Comparison of ENCODE assay signal across 12 mouse cellular contexts in genomic region chr4:8374737-8375489, GRCm38 (mm10).
A peak's percentile ranks its signal among the peaks of the same experiment; 100 is the strongest.
DNase-seq lines count a peak whose midpoint lies in the region; ATAC-seq and TF ChIP-seq lines count a peak whose summit lies in the region.
"Had no signal": no experiment of that assay in that cellular context is flagged by ENCODE, and none has a peak within 500 bp of the region (broad histone marks: within the 10 kb centered on the region; RNA-seq: fewer than 3 reads in every experiment).

No protein-coding gene starts in this region.

- H3K4me1 ChIP-seq in forebrain, postnatal 0 days (ENCODE audit: insufficient read depth), result no peaks in the 10 kb centered on the region
- no peaks in the 10 kb centered on the region for H3K4me1 ChIP-seq in forebrain, embryonic 12.5 days
- H3K4me1 ChIP-seq in lung, postnatal 0 days (ENCODE audit: insufficient read depth, low read depth, low read length), result no peaks in the 10 kb centered on the region
- peaks cover 7% of the 10 kb centered on the region; the same call in 1 of the 2 replicates for H3K4me1 ChIP-seq in hindbrain, postnatal 0 days (ENCODE audit: insufficient read depth, low read length)
- no peaks in the 10 kb centered on the region for H3K4me1 ChIP-seq in neural tube, embryonic 15.5 days
- H3K4me1 ChIP-seq: lung, embryonic 15.5 days had no signal

- TF ChIP-seq CTCF in forebrain, postnatal 0 days (IDR thresholded peaks at IDR 0.05; ENCODE audit: low read depth), result no peak
- no peak for TF ChIP-seq CTCF in lung, postnatal 0 days (IDR thresholded peaks at IDR 0.05)
- no peak for TF ChIP-seq CTCF in hindbrain, postnatal 0 days (IDR thresholded peaks at IDR 0.05; ENCODE audit: low read depth)

- H3K4me2 ChIP-seq in forebrain, postnatal 0 days (ENCODE audit: low read depth), result no peak overlapping the region
- no peak overlapping the region for H3K4me2 ChIP-seq in forebrain, embryonic 12.5 days
- no peak overlapping the region for H3K4me2 ChIP-seq in lung, postnatal 0 days (replicated peaks; ENCODE audit: low read depth, low read length)
- H3K4me2 ChIP-seq in hindbrain, postnatal 0 days (ENCODE audit: low read depth, low read length), result no peak overlapping the region
- H3K4me2 ChIP-seq in neural tube, embryonic 15.5 days, result no peak overlapping the region
- H3K4me2 ChIP-seq: heart, embryonic 12.5 days; lung, embryonic 15.5 days had no signal

- no peak overlapping the region for H3K4me3 ChIP-seq in forebrain, postnatal 0 days (ENCODE audit: low read depth, low read length)
- no peak overlapping the region for H3K4me3 ChIP-seq in forebrain, embryonic 12.5 days (replicated peaks)
- H3K4me3 ChIP-seq in lung, postnatal 0 days (ENCODE audit: low read depth, low read length), result no peak overlapping the region
- H3K4me3 ChIP-seq in hindbrain, postnatal 0 days (ENCODE audit: low read length), result no peak overlapping the region
- no peak overlapping the region for H3K4me3 ChIP-seq in neural tube, embryonic 15.5 days (replicated peaks)
- H3K4me3 ChIP-seq: heart, embryonic 12.5 days; lung, embryonic 15.5 days had no signal

- no peak overlapping the region for H3K9ac ChIP-seq in forebrain, postnatal 0 days
- H3K9ac ChIP-seq in forebrain, embryonic 12.5 days, result no peak overlapping the region
- H3K9ac ChIP-seq in lung, postnatal 0 days (replicated peaks; ENCODE audit: low read depth), result no peak overlapping the region
- no peak overlapping the region for H3K9ac ChIP-seq in hindbrain, postnatal 0 days (replicated peaks; ENCODE audit: low read length)
- H3K9ac ChIP-seq in neural tube, embryonic 15.5 days (replicated peaks), result no peak overlapping the region
- H3K9ac ChIP-seq: heart, embryonic 12.5 days; lung, embryonic 15.5 days had no signal

- H3K36me3 ChIP-seq in forebrain, postnatal 0 days (ENCODE audit: insufficient read depth), result no peaks in the 10 kb centered on the region
- H3K36me3 ChIP-seq in forebrain, embryonic 12.5 days (replicated peaks), result no peaks in the 10 kb centered on the region
- no peaks in the 10 kb centered on the region for H3K36me3 ChIP-seq in lung, postnatal 0 days (ENCODE audit: insufficient read depth, low read length)
- no peaks in the 10 kb centered on the region for H3K36me3 ChIP-seq in hindbrain, postnatal 0 days (ENCODE audit: insufficient read depth, low read length)
- H3K36me3 ChIP-seq in neural tube, embryonic 15.5 days, result no peaks in the 10 kb centered on the region
- H3K36me3 ChIP-seq: heart, embryonic 12.5 days; lung, embryonic 15.5 days had no signal

- TF ChIP-seq EP300 in lung, postnatal 0 days (IDR thresholded peaks at IDR 0.05), result no peak

- H3K9me3 ChIP-seq in forebrain, postnatal 0 days (ENCODE audit: low read length), result no peaks in the 10 kb centered on the region
- H3K9me3 ChIP-seq in forebrain, embryonic 12.5 days, result no peaks in the 10 kb centered on the region
- H3K9me3 ChIP-seq in lung, postnatal 0 days (ENCODE audit: low read length), result no peaks in the 10 kb centered on the region
- no peaks in the 10 kb centered on the region for H3K9me3 ChIP-seq in hindbrain, postnatal 0 days (ENCODE audit: low read length)
- H3K9me3 ChIP-seq in neural tube, embryonic 15.5 days (replicated peaks), result no peaks in the 10 kb centered on the region
- H3K9me3 ChIP-seq: heart, embryonic 12.5 days; lung, embryonic 15.5 days had no signal

- peak; percentile 40 for DNase-seq in forebrain, postnatal 0 days
- peak; percentile 0 for DNase-seq in lung, postnatal 10 days
- no peak for DNase-seq in lung, postnatal 0 days (ENCODE audit: low spot score)
- DNase-seq in hindbrain, postnatal 0 days (ENCODE audit: low spot score), result peak; percentile 71
- no peak for DNase-seq in kidney, adult 9 months
- DNase-seq: embryo, embryonic 11 days; kidney, adult 11 months; right cerebral cortex, adult 18-20 months had no signal

- no peaks in the 10 kb centered on the region for H3K27me3 ChIP-seq in forebrain, postnatal 0 days (ENCODE audit: insufficient read depth, low read length)
- H3K27me3 ChIP-seq in forebrain, embryonic 12.5 days, result no peaks in the 10 kb centered on the region
- no peaks in the 10 kb centered on the region for H3K27me3 ChIP-seq in lung, postnatal 0 days (replicated peaks; ENCODE audit: insufficient read depth, low read length)
- no peaks in the 10 kb centered on the region for H3K27me3 ChIP-seq in hindbrain, postnatal 0 days (ENCODE audit: insufficient read depth, low read length)
- H3K27me3 ChIP-seq in neural tube, embryonic 15.5 days (replicated peaks), result no peaks in the 10 kb centered on the region
- H3K27me3 ChIP-seq: heart, embryonic 12.5 days; lung, embryonic 15.5 days had no signal

- 56% methylated on average over 6 of the region's 6 CpGs for WGBS in forebrain, postnatal 0 days
- WGBS in forebrain, embryonic 12.5 days, result 75% methylated on average over 6 of the region's 6 CpGs
- 74% methylated on average over 6 of the region's 6 CpGs for WGBS in lung, postnatal 0 days
- WGBS in hindbrain, postnatal 0 days, result 64% methylated on average over 6 of the region's 6 CpGs
- 73% methylated on average over 6 of the region's 6 CpGs for WGBS in neural tube, embryonic 15.5 days

- peak; percentile 92 for ATAC-seq in forebrain, postnatal 0 days
- no peak for ATAC-seq in forebrain, embryonic 12.5 days (ENCODE audit: low FRiP score)
- ATAC-seq in lung, postnatal 0 days, result no peak
- ATAC-seq in hindbrain, postnatal 0 days, result peak; percentile 92
- peak; percentile 70 for ATAC-seq in neural tube, embryonic 15.5 days (ENCODE audit: low FRiP score)

- H3K27ac ChIP-seq in forebrain, postnatal 0 days (ENCODE audit: low read depth, low read length), result peak overlapping the region; percentile 5; the same call in 1 of the 2 replicates
- H3K27ac ChIP-seq in forebrain, embryonic 12.5 days, result no peak overlapping the region
- H3K27ac ChIP-seq in lung, postnatal 0 days (ENCODE audit: low read length), result no peak overlapping the region
- H3K27ac ChIP-seq in hindbrain, postnatal 0 days, result peak overlapping the region; percentile 78
- 0 out of 2 replicates have a peak overlapping the region, but pooled peaks have one; percentile 28 for H3K27ac ChIP-seq in neural tube, embryonic 15.5 days (replicated peaks)
- H3K27ac ChIP-seq: lung, embryonic 15.5 days had no signal

Comparison
In these comparisons a context has a peak if more than half of its experiments do, and no peak if none do; other contexts are left out.
1. ATAC-seq: peak in forebrain, postnatal 0 days (single experiment), hindbrain, postnatal 0 days (single experiment) and neural tube, embryonic 15.5 days (single experiment); none in forebrain, embryonic 12.5 days (single experiment) and lung, postnatal 0 days (single experiment).
2. DNase-seq: peak in forebrain, postnatal 0 days (single experiment), lung, postnatal 10 days (single experiment) and hindbrain, postnatal 0 days (single experiment); none in lung, postnatal 0 days (single experiment) and kidney, adult 9 months (single experiment).
3. H3K27ac ChIP-seq: peak in forebrain, postnatal 0 days (single experiment), hindbrain, postnatal 0 days (single experiment) and neural tube, embryonic 15.5 days (single experiment); none in forebrain, embryonic 12.5 days (single experiment) and lung, postnatal 0 days (single experiment).